Mouse (Mus musculus) embryonic facial prominence, embryonic 13.5 days (tissue): ENCODE results near the gene Tmco2. TPM values are rescaled to one million over a fixed set of nuclear protein-coding genes. Genes with fewer than 3 reads are reported as not detected.

Source experiments
- ATAC-seq: fragments of 200-750 bp; cut with Nextera tagmentation; 2 replicates; pipeline ENCODE4 v1.8.0; 2017; ENCODE audit warnings: low read depth; ENCODE audit not compliant: insufficient number of reproducible peaks, insufficient read depth, low FRiP score, low TSS enrichment
- H3K27ac ChIP-seq: fragments of 300-500 bp; sonication (generic); 2 replicates; pipeline ENCODE4 v1.5.1; 2015; ENCODE audit warnings: moderate library complexity, mild to moderate bottlenecking, inconsistent platforms
- H3K27me3 ChIP-seq: fragments of 300-500 bp; sonication (generic); 2 replicates; pipeline ENCODE4 v1.6.1; 2015; ENCODE audit warnings: mild to moderate bottlenecking, inconsistent platforms
- H3K36me3 ChIP-seq: fragments of 300-500 bp; sonication (generic); 2 replicates; pipeline ENCODE4 v1.6.1; 2015; ENCODE audit warnings: mild to moderate bottlenecking, inconsistent platforms
- H3K4me1 ChIP-seq: fragments of 300-500 bp; sonication (generic); 2 replicates; pipeline ENCODE4 v1.6.1; 2015; ENCODE audit warnings: inconsistent platforms
- H3K4me2 ChIP-seq: fragments of 300-500 bp; sonication (generic); 2 replicates; pipeline ENCODE4 v1.6.1; 2015; ENCODE audit warnings: moderate library complexity, mild to moderate bottlenecking, inconsistent platforms
- H3K4me3 ChIP-seq: fragments of 300-500 bp; sonication (generic); 2 replicates; pipeline ENCODE4 v1.5.1; 2015; ENCODE audit warnings: mild to moderate bottlenecking, inconsistent platforms
- H3K9ac ChIP-seq: fragments of 300-500 bp; sonication (generic); 2 replicates; pipeline ENCODE4 v1.6.1; 2015; ENCODE audit warnings: mild to moderate bottlenecking, inconsistent platforms
- H3K9me3 ChIP-seq: fragments of 300-500 bp; sonication (generic); 2 replicates; pipeline ENCODE4 v1.6.1; 2016; ENCODE audit warnings: inconsistent platforms
- WGBS: fragments of 180-500 bp; shearing (Covaris S2); methylation state at CpG from one replicate; pipeline ENCODE4 v1.1.7; 2015; ENCODE audit warnings: mixed read lengths; 5-methylcytosine and 5-hydroxymethylcytosine counted together
- polyA plus RNA-seq: library from polyadenylated mRNA; unstranded; fragments of >200 nt; fragmentation: Nextera tagmentation; extraction: Ambion mirVana; gene quantifications from 2 replicates; pipeline ENCODE4 v1.2.1, GENCODE M21; 2015

Gene Tmco2
- polyA plus RNA-seq, 1 experiment from 2014 or later: not detected

GRCm38 (mm10) chr4:121056342-121056741 lies 52.7 kb downstream of the Tmco2 start:
- WGBS: 39% methylated on average over 3 of the region's 3 CpGs
- H3K36me3 ChIP-seq: peaks cover 22% of the 10 kb centered on the region
- H3K9me3 ChIP-seq: no peaks in the 10 kb centered on the region
- H3K4me3 ChIP-seq: no peak overlapping the region
- no peak for ATAC-seq
- H3K4me2 ChIP-seq: no peak overlapping the region
- H3K4me1 ChIP-seq: peaks cover 8% of the 10 kb centered on the region
- H3K27me3 ChIP-seq: peaks cover 13% of the 10 kb centered on the region
- H3K9ac ChIP-seq: no peak overlapping the region
- H3K27ac ChIP-seq: no peak overlapping the region

Other genes with a start within 250 kb of the Tmco2 start
- 33.9 and 35.7 TPM in 2 replicates for gene Exo5, start 184.2 kb downstream of the Tmco2 start, polyA plus RNA-seq
- gene Zfp69, start 157.5 kb downstream of the Tmco2 start, polyA plus RNA-seq: 10.0 and 10.9 TPM in 2 replicates
- 13.7 and 13.9 TPM in 2 replicates for gene Smap2, start 92.0 kb downstream of the Tmco2 start, polyA plus RNA-seq
- 56.1 and 57.5 TPM in 2 replicates for gene Col9a2, start 69.8 kb downstream of the Tmco2 start, polyA plus RNA-seq
- gene Zmpste24, start 11.0 kb downstream of the Tmco2 start, polyA plus RNA-seq: 22.0 and 27.0 TPM in 2 replicates
- 32.4 and 34.1 TPM in 2 replicates for gene Rlf, start 105.9 kb upstream of the Tmco2 start, polyA plus RNA-seq
- gene Gm12888, start 215.7 kb upstream of the Tmco2 start, polyA plus RNA-seq: not detected in 2 replicates